Mouse (Mus musculus): ENCODE data around the gene Iah1. TPM values are rescaled to one million over a fixed set of nuclear protein-coding genes. Genes with fewer than 3 reads are reported as not detected.

Gene Iah1
- polyA plus RNA-seq, 1 experiment from 2014 or later: 45.0 TPM

- no peak for DNase-seq (ENCODE audit: low spot score)
- no peak overlapping the region for H3K27ac ChIP-seq (ENCODE audit: low read depth, low read length)
- no peaks in the 10 kb centered on the region for H3K27me3 ChIP-seq (replicated peaks; ENCODE audit: control insufficient read depth, insufficient read depth, low read length)
- H3K9me3 ChIP-seq (ENCODE audit: control insufficient read depth, low read length): no peaks in the 10 kb centered on the region
- H3K4me2 ChIP-seq: no peak overlapping the region
- 96% methylated on average over 5 of the region's 5 CpGs for WGBS
- H3K9ac ChIP-seq (ENCODE audit: low read depth, low read length): no peak overlapping the region
- no peak for ATAC-seq (replicated peaks; ENCODE audit: low FRiP score)
- peaks cover 9% of the 10 kb centered on the region; the same call in 1 of the 2 replicates for H3K36me3 ChIP-seq (ENCODE audit: control insufficient read depth, insufficient read depth, low read length)
- H3K4me3 ChIP-seq (ENCODE audit: low read depth, low read length): no peak overlapping the region
- H3K4me1 ChIP-seq (replicated peaks; ENCODE audit: control insufficient read depth, insufficient read depth, low read length): no peaks in the 10 kb centered on the region
Measured at GRCm38 (mm10) chr12:21340674-21341073, 24.5 kb downstream of the Iah1 start.

- ATAC-seq (replicated peaks; ENCODE audit: low FRiP score) (no peak), DNase-seq (ENCODE audit: low spot score) (no peak)
- WGBS: 88% methylated on average over 7 of the region's 7 CpGs
- Histone ChIP-seq H3K4me3 (ENCODE audit: low read depth, low read length) (no peak overlapping the region), H3K27me3 (replicated peaks; ENCODE audit: control insufficient read depth, insufficient read depth, low read length) (no peaks in the 10 kb centered on the region), H3K9me3 (ENCODE audit: control insufficient read depth, low read length) (0 out of 2 replicates have a peak, but pooled peaks cover 2% of the 10 kb centered on the region), H3K36me3 (ENCODE audit: control insufficient read depth, insufficient read depth, low read length) (peaks cover 21% of the 10 kb centered on the region), H3K9ac (ENCODE audit: low read depth, low read length) (no peak overlapping the region), H3K4me2 (no peak overlapping the region), H3K4me1 (replicated peaks; ENCODE audit: control insufficient read depth, insufficient read depth, low read length) (no peaks in the 10 kb centered on the region), H3K27ac (ENCODE audit: low read depth, low read length) (no peak overlapping the region)
Measured at GRCm38 (mm10) chr12:21346972-21347371, 30.8 kb downstream of the Iah1 start.

GRCm38 (mm10) chr12:21350113-21350876, 34.1 kb downstream of the Iah1 start:
- WGBS: 88% methylated on average over 7 of the region's 7 CpGs
- H3K36me3 ChIP-seq (ENCODE audit: control insufficient read depth, insufficient read depth, low read length): peaks cover 40% of the 10 kb centered on the region

GRCm38 (mm10) chr12:21353681-21354080, 37.5 kb downstream of the Iah1 start:
- Histone ChIP-seq H3K9me3 (ENCODE audit: control insufficient read depth, low read length) (0 out of 2 replicates have a peak, but pooled peaks cover 2% of the 10 kb centered on the region), H3K36me3 (ENCODE audit: control insufficient read depth, insufficient read depth, low read length) (peaks cover 35% of the 10 kb centered on the region), H3K27me3 (replicated peaks; ENCODE audit: control insufficient read depth, insufficient read depth, low read length) (no peaks in the 10 kb centered on the region), H3K4me3 (ENCODE audit: low read depth, low read length) (no peak overlapping the region), H3K27ac (ENCODE audit: low read depth, low read length) (no peak overlapping the region), H3K9ac (ENCODE audit: low read depth, low read length) (no peak overlapping the region), H3K4me1 (replicated peaks; ENCODE audit: control insufficient read depth, insufficient read depth, low read length) (no peaks in the 10 kb centered on the region), H3K4me2 (no peak overlapping the region)
- 95% methylated on average over 8 of the region's 8 CpGs for WGBS
- DNase-seq (ENCODE audit: low spot score) (no peak), ATAC-seq (replicated peaks; ENCODE audit: low FRiP score) (no peak)

More at GRCm38 (mm10) chr12:21350113-21350876, 34.1 kb downstream of the Iah1 start:
- DNase-seq (ENCODE audit: low spot score): no peak
- H3K27me3 ChIP-seq (replicated peaks; ENCODE audit: control insufficient read depth, insufficient read depth, low read length): no peaks in the 10 kb centered on the region
- no peaks in the 10 kb centered on the region for H3K4me1 ChIP-seq (replicated peaks; ENCODE audit: control insufficient read depth, insufficient read depth, low read length)
- no peak overlapping the region for H3K27ac ChIP-seq (ENCODE audit: low read depth, low read length)
- no peak overlapping the region for H3K4me3 ChIP-seq (ENCODE audit: low read depth, low read length)
- no peak for ATAC-seq (replicated peaks; ENCODE audit: low FRiP score)
- 0 out of 2 replicates have a peak, but pooled peaks cover 2% of the 10 kb centered on the region for H3K9me3 ChIP-seq (ENCODE audit: control insufficient read depth, low read length)
- H3K4me2 ChIP-seq: no peak overlapping the region
- H3K9ac ChIP-seq (ENCODE audit: low read depth, low read length): no peak overlapping the region

- H3K9me3 ChIP-seq (ENCODE audit: control insufficient read depth, low read length): no peaks in the 10 kb centered on the region
- DNase-seq (ENCODE audit: low spot score): no peak
- H3K4me3 ChIP-seq (ENCODE audit: low read depth, low read length): no peak overlapping the region
- no peak for ATAC-seq (replicated peaks; ENCODE audit: low FRiP score)
- WGBS: 79% methylated on average over 2 of the region's 2 CpGs
- no peak overlapping the region for H3K27ac ChIP-seq (ENCODE audit: low read depth, low read length)
- H3K36me3 ChIP-seq (ENCODE audit: control insufficient read depth, insufficient read depth, low read length): peaks cover 8% of the 10 kb centered on the region
- 0 out of 2 replicates have a peak, but pooled peaks cover 4% of the 10 kb centered on the region for H3K4me1 ChIP-seq (replicated peaks; ENCODE audit: control insufficient read depth, insufficient read depth, low read length)
- no peaks in the 10 kb centered on the region for H3K27me3 ChIP-seq (replicated peaks; ENCODE audit: control insufficient read depth, insufficient read depth, low read length)
- H3K4me2 ChIP-seq: no peak overlapping the region
- H3K9ac ChIP-seq (ENCODE audit: low read depth, low read length): no peak overlapping the region
Measured at GRCm38 (mm10) chr12:21362686-21363085, 46.5 kb downstream of the Iah1 start.

- ATAC-seq (replicated peaks; ENCODE audit: low FRiP score) (no peak), DNase-seq (ENCODE audit: low spot score) (no peak)
- Histone ChIP-seq H3K4me3 (ENCODE audit: low read depth, low read length) (no peak overlapping the region), H3K27me3 (replicated peaks; ENCODE audit: control insufficient read depth, insufficient read depth, low read length) (no peaks in the 10 kb centered on the region), H3K36me3 (ENCODE audit: control insufficient read depth, insufficient read depth, low read length) (peaks cover 8% of the 10 kb centered on the region), H3K9me3 (ENCODE audit: control insufficient read depth, low read length) (no peaks in the 10 kb centered on the region), H3K4me2 (no peak overlapping the region), H3K9ac (ENCODE audit: low read depth, low read length) (no peak overlapping the region), H3K27ac (ENCODE audit: low read depth, low read length) (no peak overlapping the region), H3K4me1 (replicated peaks; ENCODE audit: control insufficient read depth, insufficient read depth, low read length) (0 out of 2 replicates have a peak, but pooled peaks cover 4% of the 10 kb centered on the region)
- 94% methylated on average over 3 of the region's 3 CpGs for WGBS
Measured at GRCm38 (mm10) chr12:21363195-21363594, 47.0 kb downstream of the Iah1 start.

- DNase-seq (ENCODE audit: low spot score) (no peak), ATAC-seq (replicated peaks; ENCODE audit: low FRiP score) (no peak)
- Histone ChIP-seq H3K4me3 (ENCODE audit: low read depth, low read length) (no peak overlapping the region), H3K4me2 (no peak overlapping the region), H3K4me1 (replicated peaks; ENCODE audit: control insufficient read depth, insufficient read depth, low read length) (0 out of 2 replicates have a peak, but pooled peaks cover 4% of the 10 kb centered on the region), H3K9me3 (ENCODE audit: control insufficient read depth, low read length) (no peaks in the 10 kb centered on the region), H3K27ac (ENCODE audit: low read depth, low read length) (no peak overlapping the region), H3K36me3 (ENCODE audit: control insufficient read depth, insufficient read depth, low read length) (peaks cover 8% of the 10 kb centered on the region), H3K27me3 (replicated peaks; ENCODE audit: control insufficient read depth, insufficient read depth, low read length) (no peaks in the 10 kb centered on the region), H3K9ac (ENCODE audit: low read depth, low read length) (no peak overlapping the region)
- WGBS: 70% methylated on average over 10 of the region's 10 CpGs
Measured at GRCm38 (mm10) chr12:21364624-21365435, 48.6 kb downstream of the Iah1 start.

GRCm38 (mm10) chr12:21368376-21369086, 52.3 kb downstream of the Iah1 start:
- no peak for DNase-seq (ENCODE audit: low spot score)
- no peaks in the 10 kb centered on the region for H3K9me3 ChIP-seq (ENCODE audit: control insufficient read depth, low read length)
- H3K27ac ChIP-seq (ENCODE audit: low read depth, low read length): no peak overlapping the region
- H3K4me3 ChIP-seq (ENCODE audit: low read depth, low read length): no peak overlapping the region
- no peak for ATAC-seq (replicated peaks; ENCODE audit: low FRiP score)
- H3K4me2 ChIP-seq: no peak overlapping the region
- H3K9ac ChIP-seq (ENCODE audit: low read depth, low read length): no peak overlapping the region
- no peaks in the 10 kb centered on the region for H3K27me3 ChIP-seq (replicated peaks; ENCODE audit: control insufficient read depth, insufficient read depth, low read length)
- WGBS: 88% methylated on average over 9 of the region's 9 CpGs
- peaks cover 4% of the 10 kb centered on the region; the same call in 1 of the 2 replicates for H3K36me3 ChIP-seq (ENCODE audit: control insufficient read depth, insufficient read depth, low read length)
- peaks cover 7% of the 10 kb centered on the region; the same call in 1 of the 2 replicates for H3K4me1 ChIP-seq (replicated peaks; ENCODE audit: control insufficient read depth, insufficient read depth, low read length)
